Mouse (Mus musculus) brain, embryonic 14.5 days (tissue): ENCODE results near the gene Msrb2.
A peak's percentile ranks its signal among the peaks of the same experiment; 100 is the strongest.

Source experiments
- CTCF ChIP-seq: fragments of 200-500 bp; IDR thresholded peaks from 2 replicates; pipeline ENCODE4 v1.5.1; 2012; ENCODE audit warnings: inconsistent platforms, mild to moderate bottlenecking, moderate library complexity, borderline replicate concordance; ENCODE audit not compliant: insufficient read depth, insufficient read length; ENCODE audit errors: extremely low read depth
- POLR2A ChIP-seq: fragments of 200-500 bp; IDR thresholded peaks from 2 replicates; pipeline ENCODE4 v1.6.1; 2012; ENCODE audit warnings: mild to moderate bottlenecking, inconsistent platforms, borderline replicate concordance; ENCODE audit not compliant: poor library complexity, insufficient read depth, insufficient read length, severe bottlenecking; ENCODE audit errors: extremely low read depth

DNA sequence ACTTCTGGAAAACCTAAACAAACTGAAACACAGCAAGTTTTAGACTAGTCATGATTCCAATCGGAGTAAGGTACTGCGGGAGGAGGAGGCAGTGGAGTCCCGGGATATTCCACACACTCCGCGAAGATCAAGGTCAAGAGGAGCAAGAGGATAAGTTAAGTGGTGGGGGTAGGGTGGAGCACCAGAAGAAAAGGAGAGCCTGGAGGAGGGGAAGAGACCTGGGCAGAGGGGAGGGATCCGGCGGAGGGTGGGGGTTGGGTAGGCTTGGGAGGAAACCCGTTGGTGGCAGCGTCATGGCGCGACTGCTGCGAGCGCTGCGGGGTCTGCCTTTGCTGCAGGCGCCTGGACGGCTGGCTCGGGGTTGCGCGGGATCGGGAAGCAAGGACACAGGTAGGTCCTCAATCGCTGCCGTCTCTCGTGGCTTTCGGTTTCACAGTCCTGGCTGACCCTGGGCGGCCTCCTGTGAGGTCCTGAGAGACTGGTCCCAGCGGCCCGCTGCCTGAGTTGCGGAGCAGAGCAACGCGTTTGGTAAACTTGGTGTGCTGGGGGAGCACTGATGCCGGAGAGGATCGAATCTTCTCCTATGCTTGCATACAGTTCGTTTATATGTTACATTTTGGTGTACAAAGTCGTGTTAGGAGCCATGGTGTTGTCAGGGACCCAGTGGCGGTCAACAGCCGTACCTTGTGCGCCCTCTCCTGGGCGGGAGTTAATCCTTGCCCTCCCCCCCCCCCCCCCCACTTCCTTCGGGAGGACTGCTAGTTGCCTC lies at the start of gene Msrb2:
- peak; percentile 49; the same call in 1 of the 2 replicates for TF ChIP-seq CTCF
- TF ChIP-seq POLR2A = no peak
